Mouse (Mus musculus) left cerebral cortex, adult 2 months (tissue): ENCODE data around the gene Nsun2. TPM values are rescaled to one million over a fixed set of nuclear protein-coding genes. Genes with fewer than 3 reads are reported as not detected.

Experiments used
- DNase-seq, 2 experiments: peaks; one replicate each; pipeline ENCODE4 v3.0.0; 2021 to 2022; ENCODE audit warnings: low spot score in 2 of 2, mixed read lengths in 1 of 2; ENCODE audit errors: extremely low spot score in 1 of 2
- H3K27ac ChIP-seq: fragments of 200-600 bp; 2 replicates; pipeline ENCODE4 v1.8.1; 2022
- H3K4me3 ChIP-seq: fragments of 200-600 bp; 2 replicates; pipeline ENCODE4 v1.8.1; 2022
- CTCF ChIP-seq: fragments of 200-600 bp; IDR thresholded peaks from 2 replicates; pipeline ENCODE4 v1.8.1; 2022; ENCODE audit warnings: antibody characterized with exemption, mild to moderate bottlenecking, moderate library complexity
- intact Hi-C: fragments of 180-260 bp; cut with DNase I; formaldehyde crosslinking; loops from one replicate; pipeline ENCODE4 v1.15.1; 2025
- long read RNA-seq, 2 experiments: library from polyadenylated mRNA; stranded (forward); transcript quantifications; one replicate each; pipeline ENCODE4 v2.0.0; 2021; ENCODE audit warnings: borderline mapping rate in 2 of 2
- total RNA-seq, 2 experiments: library from RNA; stranded (reverse); gene quantifications; 2 replicates each; pipeline ENCODE4 v1.2.3; 2021

Nsun2 gene
- total RNA-seq: 10 to 100 TPM; 83.2 to 93.0 TPM
- long read RNA-seq, experiment 1, full-length matches to known transcripts: 157 of 183 reads
- long read RNA-seq, experiment 1, partial matches to known transcripts: 4 of 183 reads
- long read RNA-seq, experiment 1, other reads (novel, unspliced or antisense): 22 of 183 reads
- long read RNA-seq, experiment 2, full-length matches to known transcripts: 108 of 139 reads
- long read RNA-seq, experiment 2, partial matches to known transcripts: 6 of 139 reads
- long read RNA-seq, experiment 2, other reads (novel, unspliced or antisense): 25 of 139 reads

DNA sequence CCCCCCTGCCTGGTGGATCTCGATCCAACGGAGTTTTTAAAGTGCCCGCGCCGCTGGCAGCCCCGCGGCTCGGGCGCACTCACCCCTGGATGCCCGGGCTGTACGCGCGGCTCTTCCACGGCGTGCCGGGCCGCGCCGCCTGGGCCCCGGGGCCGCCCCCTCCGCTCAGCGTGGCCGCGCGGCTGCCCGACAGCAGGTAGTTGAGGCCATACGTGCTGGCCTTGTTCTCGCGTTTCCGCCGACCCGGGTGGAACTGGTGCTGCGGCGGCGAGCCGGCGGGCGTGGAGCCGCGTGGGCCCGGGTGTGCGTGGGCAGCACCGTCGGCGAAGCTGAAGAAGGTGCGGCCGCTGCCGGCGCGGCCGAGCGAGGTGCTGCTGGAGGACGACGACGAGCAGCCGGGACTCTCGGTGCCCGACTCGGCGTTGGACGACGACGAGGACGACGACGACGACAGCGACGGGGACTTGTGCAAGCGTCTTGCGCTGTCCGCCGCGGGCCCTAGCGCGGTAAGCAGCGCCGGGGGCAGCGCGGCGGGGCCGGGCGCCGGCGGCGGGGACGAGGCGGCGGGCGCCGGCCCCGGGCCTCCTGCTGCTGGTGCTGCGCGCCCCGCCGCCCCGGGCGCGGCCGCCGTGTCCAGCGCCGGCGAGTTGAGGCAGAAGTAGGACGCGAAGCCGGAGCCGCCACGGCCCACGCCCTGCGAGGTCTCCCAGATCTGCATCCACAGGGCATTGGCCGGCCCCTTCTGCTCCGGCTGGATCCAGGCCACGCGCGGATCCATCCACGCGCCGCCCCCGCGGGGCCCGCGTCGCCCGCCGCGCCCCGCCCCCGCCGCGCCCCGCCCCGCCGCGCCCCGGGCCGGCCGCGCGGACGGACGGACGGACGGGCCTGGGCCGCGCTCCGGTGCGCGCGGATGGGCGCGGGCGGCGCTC is at the start of gene Nsun2:
Nsun2 (plus strand) TSS at position 342 of the 929 bp plus-strand sequence.
- intact Hi-C loops: no loop called here
- peak within 1 kb of the TSS; percentile 94 for H3K4me3 ChIP-seq
- peak; percentile 60 to 65 for DNase-seq
- peak within 1 kb of the TSS; percentile 85 for H3K27ac ChIP-seq
- TF ChIP-seq CTCF: no peak

DNA sequence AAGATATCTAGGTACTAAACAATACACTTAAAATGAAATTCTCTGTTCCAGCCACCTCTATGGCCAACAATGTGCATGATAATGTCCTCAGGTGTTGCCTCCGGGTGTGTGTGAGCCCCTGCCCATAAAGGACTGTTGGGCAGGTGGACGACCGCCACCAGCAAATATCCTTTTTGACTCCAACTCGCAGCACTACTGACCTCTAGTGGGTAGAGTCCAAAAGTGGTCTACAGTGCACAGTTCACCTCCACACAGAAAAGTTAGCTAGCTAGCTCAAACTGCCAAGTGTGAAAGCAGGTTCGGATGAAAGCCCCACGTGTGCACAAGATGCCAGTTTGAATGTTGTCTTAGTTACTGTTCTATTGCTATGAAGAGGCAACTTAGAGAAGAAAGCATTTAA is 48.2 kb upstream of the Nsun2 start:
- TF ChIP-seq CTCF: peak; percentile 61
- no peak overlapping the region for H3K4me3 ChIP-seq
- DNase-seq: no peak
- intact Hi-C loops: no loop called here
- no peak overlapping the region for H3K27ac ChIP-seq

DNA sequence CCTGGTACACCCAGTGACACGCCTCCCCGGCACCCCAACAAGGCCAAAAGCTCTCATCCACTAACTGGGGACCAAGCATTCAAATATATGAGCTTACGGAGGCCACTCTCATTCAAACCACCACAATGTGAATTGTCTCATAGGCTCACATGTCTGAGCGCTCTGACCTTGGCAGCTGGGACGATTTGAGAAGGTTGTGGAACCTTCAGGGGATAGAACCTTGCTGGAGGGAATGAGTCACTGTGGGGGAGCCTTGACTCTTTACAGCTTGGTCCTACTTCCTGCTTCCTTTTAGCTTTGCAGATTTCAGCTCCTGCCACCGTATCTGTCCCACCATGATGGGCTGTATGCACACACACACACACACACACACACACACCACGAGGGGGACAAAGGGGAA is 47.7 kb upstream of the Nsun2 start:
- DNase-seq: no peak
- TF ChIP-seq CTCF: no peak
- Histone ChIP-seq H3K27ac (no peak overlapping the region), H3K4me3 (no peak overlapping the region)
- intact Hi-C loops: no loop called here

DNA sequence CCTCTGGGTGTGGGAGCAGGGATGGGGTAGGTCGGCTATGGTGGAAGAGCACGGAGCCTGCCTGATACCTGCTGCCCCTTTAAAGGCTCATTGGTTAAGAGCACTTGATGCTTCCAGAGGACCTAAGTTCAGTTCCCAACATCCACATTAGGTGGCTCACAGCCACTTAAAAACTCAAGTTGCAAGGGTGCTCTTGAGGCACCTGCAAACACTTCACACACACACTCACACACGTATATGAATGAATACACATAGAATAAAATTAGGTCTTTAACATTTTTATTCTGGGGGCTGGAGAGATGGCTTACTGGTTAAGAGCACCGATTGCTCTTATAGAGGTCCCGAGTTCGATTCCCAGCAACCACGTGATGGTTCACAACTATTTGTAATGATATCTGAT is 46.4 kb upstream of the Nsun2 start:
- intact Hi-C loops: no loop called here

DNA sequence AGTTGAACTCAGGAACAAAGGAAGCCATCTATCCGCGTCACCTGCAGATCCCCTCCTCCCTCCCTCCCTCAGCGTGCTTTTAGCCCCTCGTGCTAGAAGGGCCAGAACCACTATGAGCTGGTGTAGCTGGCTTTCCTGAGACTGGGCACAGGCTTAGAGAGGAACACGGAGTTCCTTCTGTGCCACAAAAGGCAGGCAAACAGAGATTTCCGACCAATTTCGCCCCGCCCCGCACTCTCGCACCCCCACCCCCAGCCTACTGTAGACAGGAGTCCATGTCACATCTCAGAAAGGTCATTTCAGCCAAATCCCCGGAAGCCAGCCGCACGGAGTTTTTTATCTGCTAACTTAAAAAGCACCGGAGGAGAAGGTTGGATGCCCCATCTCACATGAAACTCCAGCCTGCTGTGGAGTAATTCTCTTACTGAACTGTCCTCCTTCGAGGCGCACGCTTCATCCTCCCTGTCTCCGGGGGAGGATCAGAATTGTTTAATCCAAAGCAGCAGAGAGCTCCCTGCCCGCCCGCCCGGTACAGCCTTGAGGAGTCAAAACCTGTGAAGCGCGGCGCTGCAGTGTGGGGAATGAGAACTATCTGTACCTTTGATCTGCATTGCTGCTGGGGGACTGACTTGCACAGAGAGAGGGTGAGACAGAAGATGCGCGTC is 45.8 kb upstream of the Nsun2 start:
- no peak for TF ChIP-seq CTCF
- intact Hi-C loops: no loop called here
- peak overlapping the region; percentile 55 for H3K27ac ChIP-seq
- peak overlapping the region; percentile 31 for H3K4me3 ChIP-seq
- DNase-seq: no peak

More for the DNA sequence above, 46.4 kb upstream of the Nsun2 start:
- Histone ChIP-seq H3K4me3 (no peak overlapping the region; the same call in 1 of the 2 replicates), H3K27ac (no peak overlapping the region)
- no peak; the same call in 1 of the 2 replicates for TF ChIP-seq CTCF
- no peak for DNase-seq

DNA sequence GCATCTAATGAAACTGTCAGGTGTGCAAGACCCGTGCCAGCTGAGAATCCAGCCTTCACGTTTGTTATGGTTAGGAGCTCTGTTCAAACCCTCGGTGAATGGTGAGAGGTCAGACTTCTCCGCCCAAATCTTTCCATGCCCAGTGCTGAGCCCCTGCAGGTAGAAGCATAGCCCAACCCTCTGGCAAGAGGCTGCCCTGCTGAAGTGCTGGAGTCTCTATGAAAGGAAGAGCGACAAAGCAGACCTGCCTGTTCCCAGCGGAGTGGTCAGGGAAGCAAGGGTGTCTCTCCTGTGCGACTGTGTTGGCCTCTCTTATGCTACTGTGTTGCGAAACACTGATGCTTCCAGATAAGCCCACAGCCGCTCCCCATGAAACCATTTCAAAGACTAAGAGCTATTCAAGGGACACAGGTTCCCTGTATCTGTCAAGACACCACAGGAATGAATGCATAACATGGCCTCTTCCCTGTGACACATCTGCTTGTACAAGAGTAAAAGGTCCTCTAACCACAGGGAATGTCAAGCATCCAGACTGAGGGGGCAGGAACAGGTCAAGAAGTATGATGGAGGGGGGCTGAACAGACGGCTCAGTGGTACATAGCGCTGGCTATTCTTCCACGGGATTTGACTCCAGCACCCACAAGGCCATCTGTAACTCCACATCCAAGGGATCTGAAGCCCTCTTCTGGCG is 44.8 kb upstream of the Nsun2 start:
- H3K27ac ChIP-seq: peak overlapping the region; percentile 55
- no peak for TF ChIP-seq CTCF
- no peak for DNase-seq
- no peak overlapping the region for H3K4me3 ChIP-seq
- intact Hi-C loops: no loop called here

DNA sequence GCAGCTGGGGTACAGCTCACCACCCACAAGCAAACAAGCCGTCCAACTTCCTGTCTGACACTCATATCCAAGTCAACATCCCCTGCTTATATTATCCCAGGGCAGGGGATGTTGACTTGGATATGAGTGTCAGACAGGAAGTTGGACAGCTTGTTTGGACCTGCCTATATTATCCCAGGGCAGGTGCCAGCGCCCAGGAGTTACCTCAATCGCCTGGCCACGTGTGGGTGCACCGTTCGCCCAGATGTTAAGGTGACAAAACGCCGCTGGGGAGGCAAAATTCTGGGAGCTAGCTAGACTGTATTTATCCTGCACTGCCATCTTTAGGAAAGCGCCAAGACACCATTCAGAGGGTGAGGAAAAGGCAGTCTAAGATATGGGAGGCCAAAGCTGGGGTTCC is 43.8 kb upstream of the Nsun2 start:
- H3K4me3 ChIP-seq: no peak overlapping the region
- intact Hi-C loops: no loop called here
- no peak for TF ChIP-seq CTCF
- no peak overlapping the region for H3K27ac ChIP-seq
- DNase-seq: no peak

DNA sequence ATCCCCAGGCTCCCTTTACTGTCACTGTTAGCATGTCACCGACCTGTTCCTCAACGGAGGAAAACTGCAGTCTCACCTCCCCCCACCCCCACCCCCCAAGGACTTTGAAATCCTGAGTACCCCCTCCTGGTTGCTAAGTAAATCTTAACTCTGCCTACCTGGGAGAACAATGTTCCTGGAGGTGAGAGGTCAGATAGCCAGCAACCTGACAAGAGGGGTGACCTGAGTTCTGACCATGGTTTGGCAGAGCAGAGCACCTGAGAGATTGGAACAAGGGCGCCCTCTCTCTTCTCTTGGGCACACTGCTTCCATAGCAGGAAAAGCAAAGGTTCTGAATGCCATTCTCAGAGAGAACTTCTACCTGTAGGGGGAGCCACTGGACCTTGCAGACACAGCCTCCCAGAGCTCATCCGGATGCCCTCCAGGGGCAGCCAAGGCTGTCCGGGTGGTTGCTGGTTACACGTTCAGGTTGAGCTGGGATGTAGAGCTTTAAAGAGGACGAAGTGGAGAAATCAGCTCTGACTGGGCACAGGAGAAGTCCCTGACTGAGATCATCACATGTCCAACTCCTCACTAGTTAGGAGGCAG is 40.6 kb upstream of the Nsun2 start:
- no peak for DNase-seq
- no peak overlapping the region for H3K4me3 ChIP-seq
- TF ChIP-seq CTCF: peak; percentile 79
- H3K27ac ChIP-seq: 0 out of 2 replicates have a peak overlapping the region, but pooled peaks have one; percentile 32
- intact Hi-C loops: no loop called here

DNA sequence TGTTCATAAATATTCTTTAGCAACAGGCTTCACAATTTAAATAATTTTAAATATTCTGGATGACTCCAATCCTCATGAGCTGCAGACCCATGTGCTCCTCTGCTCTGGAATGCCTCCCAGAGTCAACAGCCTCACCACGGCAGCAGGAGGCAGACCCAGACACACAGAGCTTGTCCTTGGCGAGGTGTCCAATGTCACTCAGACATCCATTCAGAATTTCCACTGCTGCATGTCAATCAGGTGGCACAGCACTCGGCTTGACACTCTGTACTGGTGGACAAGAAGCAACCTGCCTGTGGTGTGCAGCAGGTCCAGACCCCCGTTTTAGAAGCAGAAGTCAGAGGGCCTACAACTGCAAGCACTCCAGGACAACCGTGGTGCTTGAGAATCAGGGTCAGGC is 35.3 kb upstream of the Nsun2 start:
- intact Hi-C loops: no loop called here
- Histone ChIP-seq H3K27ac (no peak overlapping the region), H3K4me3 (no peak overlapping the region)
- TF ChIP-seq CTCF: no peak
- DNase-seq: no peak

DNA sequence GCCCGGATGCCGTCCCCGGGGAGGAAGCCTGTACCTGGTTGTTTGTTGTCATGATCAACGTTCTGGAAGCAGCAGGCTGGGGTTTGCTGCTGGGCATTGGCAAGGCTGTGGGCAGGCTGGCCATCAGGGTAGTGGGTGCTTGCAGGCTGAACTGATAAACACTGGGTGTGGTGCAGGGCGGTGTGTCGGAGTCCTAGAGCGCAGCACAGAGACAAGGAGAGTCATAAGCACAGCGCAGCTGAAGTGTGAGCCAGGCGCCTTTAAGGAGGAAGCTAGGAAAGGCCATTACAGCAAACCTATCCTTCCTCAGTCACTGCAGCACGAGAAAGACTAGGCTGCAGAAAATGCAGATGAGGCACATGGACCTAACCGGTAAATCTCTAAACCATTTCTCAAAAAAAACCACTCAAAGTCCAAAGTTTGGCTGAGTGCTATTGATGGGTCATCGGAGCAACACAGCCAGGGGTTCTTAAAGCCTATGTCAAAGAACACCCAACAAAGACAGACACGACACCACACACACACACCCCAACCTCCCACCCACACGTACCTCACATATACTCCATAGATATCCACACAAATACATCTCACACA is 31.3 kb upstream of the Nsun2 start:
- no peak for TF ChIP-seq CTCF
- intact Hi-C loops: no loop called here

DNA sequence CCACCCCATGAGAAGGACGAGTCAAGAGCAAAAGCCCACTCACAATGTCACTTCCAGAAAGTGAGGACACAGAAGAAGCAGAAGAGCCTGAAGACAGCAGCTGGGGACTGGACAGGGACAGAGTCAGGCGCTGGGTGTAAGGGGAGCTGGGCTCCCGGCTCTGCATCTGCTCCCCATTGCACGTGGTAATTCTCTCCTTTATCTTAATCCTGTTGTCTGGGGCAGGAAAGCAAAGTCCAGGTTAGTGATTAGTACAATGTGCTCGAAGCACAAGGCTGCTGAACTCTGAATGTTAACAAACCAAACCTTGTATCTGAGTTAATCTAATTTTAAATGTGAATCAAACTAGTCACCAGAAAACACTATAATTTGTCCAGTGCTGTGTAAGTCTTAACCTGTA is 30.7 kb upstream of the Nsun2 start:
- DNase-seq: no peak
- TF ChIP-seq CTCF: no peak
- H3K27ac ChIP-seq: no peak overlapping the region
- H3K4me3 ChIP-seq: no peak overlapping the region
- intact Hi-C loops: no loop called here

More for the DNA sequence above, 31.3 kb upstream of the Nsun2 start:
- no peak for DNase-seq
- H3K27ac ChIP-seq: no peak overlapping the region; the same call in 1 of the 2 replicates
- no peak overlapping the region for H3K4me3 ChIP-seq
